Mouse (Mus musculus) spleen, adult 2 months (tissue): ENCODE measurements at regions not wholly inside any gene's neighbourhood (a gene's known extent, or its start where the extent isn't known, plus 50 kb on each side); places are given as distances from the start of the nearest gene placed in this dataset.

Experiments
- CTCF ChIP-seq: fragments of 200-500 bp; IDR thresholded peaks from 2 replicates; pipeline ENCODE4 v1.5.1; 2011; ENCODE audit warnings: mild to moderate bottlenecking, inconsistent platforms; ENCODE audit not compliant: insufficient read depth, insufficient read length, insufficient replicate concordance; ENCODE audit errors: extremely low read depth
- POLR2A ChIP-seq: fragments of 200-500 bp; IDR thresholded peaks from 2 replicates; pipeline ENCODE4 v1.6.1; 2011; ENCODE audit warnings: low read depth, low read length, inconsistent platforms

GRCm38 (mm10) chr8:34573007-34573881, 461.7 kb upstream of the Gm10131 start:
- TF ChIP-seq POLR2A = no peak
- no peak for TF ChIP-seq CTCF
